Mouse (Mus musculus): ENCODE results near the gene Akr1c13.
"Not testable (repeated sequence)": the region's sequence is repeated elsewhere in the genome, so short reads cannot be mapped to it uniquely, and the experiment has no call there.

The Akr1c13 gene

GRCm38 (mm10) chr13:4190904-4191303 lies at the start of gene Akr1c13:
Gene Akr1c13, plus strand, starts transcription at chr13:4191150.
- DNase-seq: peak; percentile 93

- DNase-seq: no peak
These were observed 46.7 kb upstream of the Akr1c13 start for GRCm38 (mm10) chr13:4144261-4144660.

GRCm38 (mm10) chr13:4150518-4150917 lies 40.4 kb upstream of the Akr1c13 start, which contains the start of gene Akr1c18:
Gene Akr1c18, minus strand, starts transcription at chr13:4150654.
- peak; percentile 47 for DNase-seq

GRCm38 (mm10) chr13:4152908-4153307 lies 38.0 kb upstream of the Akr1c13 start:
- DNase-seq: no peak

GRCm38 (mm10) chr13:4153593-4153992 lies 37.4 kb upstream of the Akr1c13 start:
- no peak for DNase-seq

GRCm38 (mm10) chr13:4155286-4155685 lies 35.7 kb upstream of the Akr1c13 start:
- DNase-seq: no peak

- no peak for DNase-seq
These were observed 22.9 kb upstream of the Akr1c13 start for GRCm38 (mm10) chr13:4168006-4168405.

GRCm38 (mm10) chr13:4172978-4173377 lies 18.0 kb upstream of the Akr1c13 start:
- DNase-seq: no peak

GRCm38 (mm10) chr13:4181321-4181720 lies 9.6 kb upstream of the Akr1c13 start:
- not testable (repeated sequence) for DNase-seq

- DNase-seq: no peak
These were observed 7.8 kb upstream of the Akr1c13 start for GRCm38 (mm10) chr13:4183116-4183515.

GRCm38 (mm10) chr13:4186641-4187411 lies 4.1 kb upstream of the Akr1c13 start:
- DNase-seq: peak; percentile 19

GRCm38 (mm10) chr13:4188174-4188573 lies 2.8 kb upstream of the Akr1c13 start:
- DNase-seq: peak; percentile 68

- no peak for DNase-seq
These were observed 1.6 kb downstream of the Akr1c13 start for GRCm38 (mm10) chr13:4192511-4192910.

GRCm38 (mm10) chr13:4206147-4206903 lies 15.4 kb downstream of the Akr1c13 start:
- peak; percentile 24 for DNase-seq

- DNase-seq: no peak
These were observed 20.8 kb downstream of the Akr1c13 start for GRCm38 (mm10) chr13:4211560-4212299.

GRCm38 (mm10) chr13:4212309-4212708 lies 21.4 kb downstream of the Akr1c13 start:
- no peak for DNase-seq

GRCm38 (mm10) chr13:4215496-4215895 lies 24.5 kb downstream of the Akr1c13 start:
- DNase-seq: not testable (repeated sequence)

- peak; percentile 34 for DNase-seq
These were observed 37.5 kb downstream of the Akr1c13 start, which contains the start of gene Akr1c19 for GRCm38 (mm10) chr13:4228441-4228840. Gene Akr1c19, plus strand, starts transcription at chr13:4228700.

- DNase-seq: no peak
These were observed 40.1 kb downstream of the Akr1c13 start for GRCm38 (mm10) chr13:4230841-4231623.

GRCm38 (mm10) chr13:4233135-4233534 lies 42.2 kb downstream of the Akr1c13 start:
- no peak for DNase-seq

GRCm38 (mm10) chr13:4233536-4234172 lies 42.7 kb downstream of the Akr1c13 start:
- DNase-seq: peak; percentile 95

All from kidney, adult 9 months (tissue).